ENCODE assay signal across 34 mouse cellular contexts in genomic region chr6:49354613-49355012, GRCm38 (mm10). TPM values are rescaled to one million over a fixed set of nuclear protein-coding genes. Genes with fewer than 3 reads are reported as not detected.
DNase-seq lines count a peak whose midpoint lies in the region; ATAC-seq and TF ChIP-seq lines count a peak whose summit lies in the region.
"Had no signal": no experiment of that assay in that cellular context is flagged by ENCODE, and none has a peak within 500 bp of the region (broad histone marks: within the 10 kb centered on the region; RNA-seq: fewer than 3 reads in every experiment).

No protein-coding gene starts in this region.

- ATAC-seq in heart, postnatal 0 days (ENCODE audit: insufficient read depth, low read depth): no peak
- peak; percentile 86 for ATAC-seq in CD4-positive, CD25-positive, alpha-beta regulatory T cell, adult 4 months
- peak; percentile 61 for ATAC-seq in inflammation-experienced regulatory T-cells, adult 6 months
- ATAC-seq in forebrain, embryonic 11.5 days (replicated peaks; ENCODE audit: low FRiP score): no peak
- ATAC-seq: forebrain, embryonic 14.5 days; hindbrain, postnatal 0 days; intestine, embryonic 15.5 days; Patski had no signal

- TF ChIP-seq CTCF in heart, postnatal 0 days (IDR thresholded peaks at IDR 0.05; ENCODE audit: low read depth): no peak
- TF ChIP-seq CTCF in heart, adult 2 months (IDR thresholded peaks at IDR 0.05): no peak

- no peak overlapping the region for H3K9ac ChIP-seq in heart, postnatal 0 days (replicated peaks; ENCODE audit: low read depth, low read length)
- no peak overlapping the region for H3K9ac ChIP-seq in heart, adult 2 months (ENCODE audit: low read depth, low read length)
- no peak overlapping the region for H3K9ac ChIP-seq in forebrain, embryonic 11.5 days (ENCODE audit: low read length)
- H3K9ac ChIP-seq: embryonic facial prominence, embryonic 13.5 days; heart, embryonic 12.5 days; heart, embryonic 15.5 days; hindbrain, embryonic 14.5 days; intestine, embryonic 15.5 days had no signal

- no peaks in the 10 kb centered on the region for H3K36me3 ChIP-seq in heart, postnatal 0 days (replicated peaks; ENCODE audit: control insufficient read depth, insufficient read depth, low read length)
- H3K36me3 ChIP-seq in heart, adult 2 months (ENCODE audit: control insufficient read depth, insufficient read depth, low read length): no peaks in the 10 kb centered on the region
- no peaks in the 10 kb centered on the region for H3K36me3 ChIP-seq in forebrain, embryonic 11.5 days (ENCODE audit: control insufficient read depth, insufficient read depth, low read length)
- H3K36me3 ChIP-seq: embryonic facial prominence, embryonic 10.5 days; embryonic facial prominence, embryonic 13.5 days; G1E; heart, embryonic 12.5 days; heart, embryonic 15.5 days; intestine, embryonic 15.5 days had no signal

- no peaks in the 10 kb centered on the region for H3K27me3 ChIP-seq in heart, postnatal 0 days (ENCODE audit: control insufficient read depth, insufficient read depth, low read length)
- H3K27me3 ChIP-seq in heart, adult 2 months (ENCODE audit: control insufficient read depth, insufficient read depth, low read length): no peaks in the 10 kb centered on the region
- H3K27me3 ChIP-seq in forebrain, embryonic 11.5 days (ENCODE audit: control insufficient read depth, insufficient read depth, low read length): no peaks in the 10 kb centered on the region
- H3K27me3 ChIP-seq: CH12.LX; embryonic facial prominence, embryonic 13.5 days; heart, embryonic 12.5 days; heart, embryonic 15.5 days; intestine, embryonic 15.5 days; Patski had no signal

- no peaks in the 10 kb centered on the region for H3K4me1 ChIP-seq in heart, postnatal 0 days (ENCODE audit: control insufficient read depth, insufficient read depth)
- no peaks in the 10 kb centered on the region for H3K4me1 ChIP-seq in heart, adult 2 months (ENCODE audit: control insufficient read depth, insufficient read depth, low read length)
- no peaks in the 10 kb centered on the region for H3K4me1 ChIP-seq in forebrain, embryonic 11.5 days (replicated peaks; ENCODE audit: control insufficient read depth, insufficient read depth, low read length)
- H3K4me1 ChIP-seq: embryonic facial prominence, embryonic 10.5 days; embryonic facial prominence, embryonic 13.5 days; heart, embryonic 12.5 days; heart, embryonic 15.5 days; intestine, embryonic 15.5 days had no signal

- no peaks in the 10 kb centered on the region for H3K79me2 ChIP-seq in heart, adult 2 months (replicated peaks; ENCODE audit: control insufficient read depth, insufficient read depth, low read length)

- no peak overlapping the region for H3K27ac ChIP-seq in heart, postnatal 0 days (ENCODE audit: low read depth)
- no peak overlapping the region for H3K27ac ChIP-seq in heart, adult 2 months
- no peak overlapping the region for H3K27ac ChIP-seq in forebrain, embryonic 11.5 days (ENCODE audit: low read depth, low read length)
- H3K27ac ChIP-seq: embryonic facial prominence, embryonic 10.5 days; embryonic facial prominence, embryonic 13.5 days; heart, embryonic 15.5 days; hindbrain, embryonic 14.5 days; hindbrain, postnatal 0 days; intestine, embryonic 15.5 days had no signal

- no peak for TF ChIP-seq POLR2A in heart, adult 2 months (IDR thresholded peaks at IDR 0.05; ENCODE audit: insufficient read depth, low read depth, low read length)

- H3K4me2 ChIP-seq in heart, postnatal 0 days (ENCODE audit: low read depth, low read length): no peak overlapping the region
- no peak overlapping the region for H3K4me2 ChIP-seq in forebrain, embryonic 11.5 days (ENCODE audit: low read depth, low read length, severe bottlenecking)
- H3K4me2 ChIP-seq: embryonic facial prominence, embryonic 13.5 days; heart, embryonic 12.5 days; heart, embryonic 15.5 days; hindbrain, embryonic 14.5 days; intestine, embryonic 15.5 days had no signal

- peak; percentile 29 for DNase-seq in heart, postnatal 0 days (ENCODE audit: low spot score)
- no peak for DNase-seq in heart, adult 2 months
- peak; percentile 61 for DNase-seq in CD4-positive helper T cell, adult 2 months (ENCODE audit: low read depth, low spot score)
- no peak for DNase-seq in forebrain, embryonic 11.5 days (ENCODE audit: low spot score)
- DNase-seq in spleen, adult 12 weeks (ENCODE audit: low spot score): no peak
- no peak for DNase-seq in right cerebral cortex, postnatal 14 days
- DNase-seq: adrenal gland, adult 8-10 months; adrenal gland, postnatal 25 days; cerebellum, adult 11-12 months; cerebellum, adult 8-10 months; cerebellum, postnatal 10 days; cerebellum, postnatal 36 days; embryo, embryonic 11 days; gastrocnemius, postnatal 25 days; heart, postnatal 14 days; heart, postnatal 4 days; kidney, adult 11 months had no signal

- no peak overlapping the region for H3K4me3 ChIP-seq in heart, postnatal 0 days (ENCODE audit: low read depth, low read length)
- no peak overlapping the region for H3K4me3 ChIP-seq in heart, adult 2 months
- no peak overlapping the region for H3K4me3 ChIP-seq in forebrain, embryonic 11.5 days (ENCODE audit: low read depth, low read length)
- H3K4me3 ChIP-seq: embryonic facial prominence, embryonic 10.5 days; embryonic facial prominence, embryonic 13.5 days; erythroblast, embryonic 14.5 days; heart, embryonic 12.5 days; heart, embryonic 15.5 days; intestine, embryonic 15.5 days had no signal

- no peaks in the 10 kb centered on the region for H3K9me3 ChIP-seq in heart, postnatal 0 days (replicated peaks; ENCODE audit: control insufficient read depth, low read length)
- no peaks in the 10 kb centered on the region; the same call in 1 of the 2 replicates for H3K9me3 ChIP-seq in forebrain, embryonic 11.5 days (ENCODE audit: control insufficient read depth, low read length)
- H3K9me3 ChIP-seq: embryonic facial prominence, embryonic 10.5 days; embryonic facial prominence, embryonic 13.5 days; G1E; heart, embryonic 15.5 days; intestine, embryonic 15.5 days had no signal

- peak; percentile 56; the same call in 1 of the 2 replicates for TF ChIP-seq EP300 in heart, postnatal 0 days (IDR thresholded peaks at IDR 0.05; ENCODE audit: low read depth)
- no peak for TF ChIP-seq EP300 in heart, adult 2 months (IDR thresholded peaks at IDR 0.05; ENCODE audit: insufficient read depth, low read depth, low read length)

- WGBS in heart, postnatal 0 days: 37% methylated on average over 3 of the region's 3 CpGs
- whole genome bisulfite sequencing in heart, adult 2 months: 40% methylated on average over 3 of the region's 3 CpGs
- 95% methylated on average over 3 of the region's 3 CpGs for WGBS in forebrain, embryonic 11.5 days

- intact Hi-C loops in heart, adult 2 months (cut with DNase I): no loop called here

RNA-seq across cellular contexts. Expression of gene Fam221a, which starts 12.9 kb away (rescaled TPM):
- total RNA-seq in heart, postnatal 0 days (2014; rRNA removed; ENCODE audit: low replicate concordance): 0.11 and 4.8 TPM in 2 replicates
- polyA plus RNA-seq in heart, postnatal 0 days (2015; fragmentation: Nextera tagmentation; extraction: Ambion mirVana): 1.9 and 2.5 TPM in 2 replicates
- under 1 TPM in 1 of 2 experiments, not detected in 1; 0.44 TPM for total RNA-seq in heart, adult 2 months (2021)
- 0.47 and 1.8 TPM in 2 replicates for polyA plus RNA-seq in heart, adult 2 months (2012; rRNA removed)
- polyA plus RNA-seq in CD4-positive, CD25-positive, alpha-beta regulatory T cell, adult 4 months (2017; shearing (Covaris generic)): 1 to 10 TPM; 4.3 to 6.4 TPM
- 1 to 10 TPM; 4.0 to 5.4 (median 4.2) TPM for polyA plus RNA-seq in inflammation-experienced regulatory T-cells, adult 6 months (2017; shearing (Covaris generic))
- polyA plus RNA-seq in forebrain, embryonic 11.5 days (2014; fragmentation: Nextera tagmentation; extraction: Ambion mirVana): 5.5 and 6.2 TPM in 2 replicates
- total RNA-seq: CH12.LX had no signal

RNA-seq across cellular contexts. Expression of gene Ccdc126, which starts 35.5 kb away (rescaled TPM):
- total RNA-seq in heart, postnatal 0 days (2014; rRNA removed; ENCODE audit: low replicate concordance): 4.3 and 6.9 TPM in 2 replicates
- 8.3 and 9.2 TPM in 2 replicates for polyA plus RNA-seq in heart, postnatal 0 days (2015; fragmentation: Nextera tagmentation; extraction: Ambion mirVana)
- 1 to 10 TPM; 4.4 to 4.8 TPM for total RNA-seq in heart, adult 2 months (2021)
- polyA plus RNA-seq in heart, adult 2 months (2012; rRNA removed): 2.5 and 3.3 TPM in 2 replicates
- polyA plus RNA-seq in CD4-positive, CD25-positive, alpha-beta regulatory T cell, adult 4 months (2017; shearing (Covaris generic)): 10 to 100 TPM; 13.0 to 18.5 TPM
- 10 to 100 TPM in 2 of 3 experiments, 1 to 10 TPM in 1; 5.9 to 17.6 (median 15.4) TPM for polyA plus RNA-seq in inflammation-experienced regulatory T-cells, adult 6 months (2017; shearing (Covaris generic))
- 5.0 and 5.5 TPM in 2 replicates for polyA plus RNA-seq in forebrain, embryonic 11.5 days (2014; fragmentation: Nextera tagmentation; extraction: Ambion mirVana)
- polyA plus RNA-seq: erythroblast, embryonic 14.5 days had no signal

RNA-seq across cellular contexts. Expression of gene Stk31, which starts 40.8 kb away (rescaled TPM):
- 0.31 TPM in 1 of 2 replicates, not detected in the other for total RNA-seq in heart, postnatal 0 days (2014; rRNA removed; ENCODE audit: low replicate concordance)
- not detected in 2 replicates for polyA plus RNA-seq in heart, postnatal 0 days (2015; fragmentation: Nextera tagmentation; extraction: Ambion mirVana)
- total RNA-seq in heart, adult 2 months (2021): under 1 TPM; 0.18 to 0.23 TPM
- polyA plus RNA-seq in heart, adult 2 months (2012; rRNA removed): 0.08 TPM in 1 of 2 replicates, not detected in the other
- polyA plus RNA-seq in CD4-positive, CD25-positive, alpha-beta regulatory T cell, adult 4 months (2017; shearing (Covaris generic)): not detected
- polyA plus RNA-seq in inflammation-experienced regulatory T-cells, adult 6 months (2017; shearing (Covaris generic)): not detected
- 0.11 and 0.24 TPM in 2 replicates for polyA plus RNA-seq in forebrain, embryonic 11.5 days (2014; fragmentation: Nextera tagmentation; extraction: Ambion mirVana)
- total RNA-seq: CH12.LX, G1E had no signal
- polyA plus RNA-seq: cortical plate, adult 2 months; embryonic facial prominence, embryonic 10.5 days; embryonic facial prominence, embryonic 13.5 days; erythroblast, embryonic 14.5 days; forebrain, embryonic 14.5 days; G1E; gonadal fat pad, adult 2 months; hindbrain, embryonic 11.5 days; hindbrain, postnatal 0 days; Patski had no signal

Comparison
In these comparisons a context has a peak if more than half of its experiments do, and no peak if none do; other contexts are left out.
1. DNase-seq: peak in heart, postnatal 0 days (single experiment) and CD4-positive helper T cell, adult 2 months (single experiment); none in heart, adult 2 months (0 of 2), forebrain, embryonic 11.5 days (single experiment), spleen, adult 12 weeks (single experiment) and right cerebral cortex, postnatal 14 days (single experiment).
2. ATAC-seq: peak in CD4-positive, CD25-positive, alpha-beta regulatory T cell, adult 4 months (single experiment) and inflammation-experienced regulatory T-cells, adult 6 months (single experiment); none in heart, postnatal 0 days (single experiment) and forebrain, embryonic 11.5 days (single experiment).